Mouse (Mus musculus): Measurements from ENCODE around the gene Tcp11. TPM values are rescaled to one million over a fixed set of nuclear protein-coding genes. Genes with fewer than 3 reads are reported as not detected.
A peak's percentile ranks its signal among the peaks of the same experiment; 100 is the strongest.

Tcp11 gene
- polyA plus RNA-seq, 1 experiment from 2014 or later = 2.0 TPM

DNA sequence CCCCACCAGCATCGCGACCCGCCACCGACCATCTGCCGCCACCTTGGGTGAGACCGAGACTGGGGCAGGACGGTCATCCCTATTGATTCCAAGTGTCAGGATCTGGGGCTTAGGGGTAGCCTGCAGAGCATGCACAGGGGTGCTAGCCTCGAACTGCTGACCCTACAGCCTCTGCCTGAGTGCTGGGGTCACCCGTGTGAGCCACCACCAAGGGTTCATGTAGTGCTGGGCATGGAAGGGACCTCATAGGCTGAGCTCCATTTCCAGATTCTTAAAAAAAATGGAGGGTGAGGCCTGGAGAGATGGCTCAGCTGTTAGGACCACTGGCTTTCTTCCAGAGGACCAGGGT is 352 bp upstream of the Tcp11 start:
- peaks cover 8% of the 10 kb centered on the region for H3K4me1 ChIP-seq (ENCODE audit: control insufficient read depth, insufficient read depth, low read length)
- no peaks in the 10 kb centered on the region for H3K9me3 ChIP-seq (replicated peaks; ENCODE audit: control insufficient read depth, low read length, poor library complexity, severe bottlenecking)
- peak overlapping the region; percentile 53 for H3K4me3 ChIP-seq (ENCODE audit: low read depth, low read length)
- WGBS = 12% methylated on average over 9 of the region's 9 CpGs
- H3K4me2 ChIP-seq (ENCODE audit: low read length) = peak overlapping the region; percentile 97
- no peak overlapping the region for H3K27ac ChIP-seq (ENCODE audit: low read length)
- H3K36me3 ChIP-seq (ENCODE audit: control insufficient read depth, insufficient read depth, low read length) = no peaks in the 10 kb centered on the region
- no peak overlapping the region for H3K9ac ChIP-seq (ENCODE audit: low read depth, low read length)
- no peak for ATAC-seq
- no peaks in the 10 kb centered on the region for H3K27me3 ChIP-seq (ENCODE audit: control insufficient read depth, insufficient read depth, low read depth, low read length)

GRCm38 (mm10) chr17:28079618-28080017 is 821 bp downstream of the Tcp11 start:
- H3K9me3 ChIP-seq (replicated peaks; ENCODE audit: control insufficient read depth, low read length, poor library complexity, severe bottlenecking) = no peaks in the 10 kb centered on the region
- no peaks in the 10 kb centered on the region for H3K36me3 ChIP-seq (ENCODE audit: control insufficient read depth, insufficient read depth, low read length)
- peaks cover 8% of the 10 kb centered on the region for H3K4me1 ChIP-seq (ENCODE audit: control insufficient read depth, insufficient read depth, low read length)
- H3K27me3 ChIP-seq (ENCODE audit: control insufficient read depth, insufficient read depth, low read depth, low read length) = no peaks in the 10 kb centered on the region
- no peak overlapping the region for H3K27ac ChIP-seq (ENCODE audit: low read length)
- ATAC-seq = peak; percentile 57
- H3K9ac ChIP-seq (ENCODE audit: low read depth, low read length) = peak overlapping the region; percentile 64
- WGBS = under 1% methylated on average over 24 of the region's 25 CpGs
- peak overlapping the region; percentile 97 for H3K4me2 ChIP-seq (ENCODE audit: low read length)
- H3K4me3 ChIP-seq (ENCODE audit: low read depth, low read length) = peak overlapping the region; percentile 53

GRCm38 (mm10) chr17:28078028-28078427 is 2.4 kb downstream of the Tcp11 start:
- Histone ChIP-seq H3K9ac (ENCODE audit: low read depth, low read length) (no peak overlapping the region), H3K27me3 (ENCODE audit: control insufficient read depth, insufficient read depth, low read depth, low read length) (no peaks in the 10 kb centered on the region), H3K4me3 (ENCODE audit: low read depth, low read length) (no peak overlapping the region), H3K4me1 (ENCODE audit: control insufficient read depth, insufficient read depth, low read length) (peaks cover 8% of the 10 kb centered on the region), H3K4me2 (ENCODE audit: low read length) (no peak overlapping the region), H3K9me3 (replicated peaks; ENCODE audit: control insufficient read depth, low read length, poor library complexity, severe bottlenecking) (no peaks in the 10 kb centered on the region), H3K27ac (ENCODE audit: low read length) (no peak overlapping the region), H3K36me3 (ENCODE audit: control insufficient read depth, insufficient read depth, low read length) (no peaks in the 10 kb centered on the region)
- WGBS = 86% methylated on average over 9 of the region's 9 CpGs
- no peak for ATAC-seq

- Histone ChIP-seq H3K9ac (ENCODE audit: low read depth, low read length) (no peak overlapping the region), H3K27me3 (ENCODE audit: control insufficient read depth, insufficient read depth, low read depth, low read length) (no peaks in the 10 kb centered on the region), H3K4me1 (ENCODE audit: control insufficient read depth, insufficient read depth, low read length) (0 out of 2 replicates have a peak, but pooled peaks cover 2% of the 10 kb centered on the region), H3K4me2 (ENCODE audit: low read length) (no peak overlapping the region), H3K27ac (ENCODE audit: low read length) (no peak overlapping the region), H3K9me3 (replicated peaks; ENCODE audit: control insufficient read depth, low read length, poor library complexity, severe bottlenecking) (no peaks in the 10 kb centered on the region), H3K4me3 (ENCODE audit: low read depth, low read length) (no peak overlapping the region), H3K36me3 (ENCODE audit: control insufficient read depth, insufficient read depth, low read length) (no peaks in the 10 kb centered on the region)
- ATAC-seq = no peak
- WGBS = 64% methylated on average over 7 of the region's 7 CpGs
These were observed 6.0 kb downstream of the Tcp11 start for GRCm38 (mm10) chr17:28074486-28074885.

- Histone ChIP-seq H3K9ac (ENCODE audit: low read depth, low read length) (no peak overlapping the region), H3K4me3 (ENCODE audit: low read depth, low read length) (no peak overlapping the region), H3K9me3 (replicated peaks; ENCODE audit: control insufficient read depth, low read length, poor library complexity, severe bottlenecking) (no peaks in the 10 kb centered on the region), H3K4me1 (ENCODE audit: control insufficient read depth, insufficient read depth, low read length) (no peaks in the 10 kb centered on the region), H3K4me2 (ENCODE audit: low read length) (no peak overlapping the region), H3K27ac (ENCODE audit: low read length) (no peak overlapping the region), H3K27me3 (ENCODE audit: control insufficient read depth, insufficient read depth, low read depth, low read length) (no peaks in the 10 kb centered on the region), H3K36me3 (ENCODE audit: control insufficient read depth, insufficient read depth, low read length) (no peaks in the 10 kb centered on the region)
- WGBS = 79% methylated on average over 2 of the region's 2 CpGs
- no peak for ATAC-seq
These were observed 7.7 kb downstream of the Tcp11 start for GRCm38 (mm10) chr17:28072730-28073129.

GRCm38 (mm10) chr17:28070256-28070655 is 10.2 kb downstream of the Tcp11 start:
- Histone ChIP-seq H3K4me2 (ENCODE audit: low read length) (no peak overlapping the region), H3K27ac (ENCODE audit: low read length) (no peak overlapping the region), H3K27me3 (ENCODE audit: control insufficient read depth, insufficient read depth, low read depth, low read length) (no peaks in the 10 kb centered on the region), H3K4me3 (ENCODE audit: low read depth, low read length) (no peak overlapping the region), H3K36me3 (ENCODE audit: control insufficient read depth, insufficient read depth, low read length) (no peaks in the 10 kb centered on the region), H3K4me1 (ENCODE audit: control insufficient read depth, insufficient read depth, low read length) (no peaks in the 10 kb centered on the region), H3K9me3 (replicated peaks; ENCODE audit: control insufficient read depth, low read length, poor library complexity, severe bottlenecking) (no peaks in the 10 kb centered on the region), H3K9ac (ENCODE audit: low read depth, low read length) (no peak overlapping the region)
- WGBS = 79% methylated on average over 13 of the region's 13 CpGs
- no peak for ATAC-seq

DNA sequence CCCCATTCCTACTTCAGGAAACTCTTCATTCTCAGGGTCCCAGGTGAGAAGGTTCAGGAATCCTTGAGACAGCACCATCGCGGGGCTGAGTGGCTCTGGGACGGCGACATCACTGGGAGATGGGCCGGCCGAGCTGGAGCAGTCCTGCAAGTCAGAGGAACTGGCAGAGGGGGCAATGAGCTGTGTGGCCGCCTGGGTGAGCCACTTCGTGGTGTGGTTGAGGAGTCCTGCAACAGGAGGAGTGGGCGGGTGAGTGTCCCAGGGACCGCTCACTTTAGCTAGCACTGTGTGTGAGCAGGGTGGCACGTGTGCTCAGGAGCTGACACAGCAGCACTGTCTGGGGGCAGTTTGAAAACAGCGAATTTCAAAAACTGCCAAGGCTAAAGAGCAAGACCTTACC is 11.0 kb downstream of the Tcp11 start:
- 38% methylated on average over 12 of the region's 12 CpGs for WGBS
- Histone ChIP-seq H3K4me1 (ENCODE audit: control insufficient read depth, insufficient read depth, low read length) (no peaks in the 10 kb centered on the region), H3K27me3 (ENCODE audit: control insufficient read depth, insufficient read depth, low read depth, low read length) (no peaks in the 10 kb centered on the region), H3K4me3 (ENCODE audit: low read depth, low read length) (no peak overlapping the region), H3K27ac (ENCODE audit: low read length) (no peak overlapping the region), H3K9me3 (replicated peaks; ENCODE audit: control insufficient read depth, low read length, poor library complexity, severe bottlenecking) (no peaks in the 10 kb centered on the region), H3K36me3 (ENCODE audit: control insufficient read depth, insufficient read depth, low read length) (no peaks in the 10 kb centered on the region), H3K9ac (ENCODE audit: low read depth, low read length) (no peak overlapping the region), H3K4me2 (ENCODE audit: low read length) (no peak overlapping the region)
- ATAC-seq = no peak

GRCm38 (mm10) chr17:28067303-28067702 is 13.1 kb downstream of the Tcp11 start:
- Histone ChIP-seq H3K27me3 (ENCODE audit: control insufficient read depth, insufficient read depth, low read depth, low read length) (no peaks in the 10 kb centered on the region), H3K4me1 (ENCODE audit: control insufficient read depth, insufficient read depth, low read length) (no peaks in the 10 kb centered on the region), H3K9ac (ENCODE audit: low read depth, low read length) (no peak overlapping the region), H3K27ac (ENCODE audit: low read length) (no peak overlapping the region), H3K9me3 (replicated peaks; ENCODE audit: control insufficient read depth, low read length, poor library complexity, severe bottlenecking) (no peaks in the 10 kb centered on the region), H3K4me2 (ENCODE audit: low read length) (no peak overlapping the region), H3K4me3 (ENCODE audit: low read depth, low read length) (no peak overlapping the region), H3K36me3 (ENCODE audit: control insufficient read depth, insufficient read depth, low read length) (no peaks in the 10 kb centered on the region)
- WGBS = 90% methylated on average over 4 of the region's 4 CpGs
- ATAC-seq = no peak

DNA sequence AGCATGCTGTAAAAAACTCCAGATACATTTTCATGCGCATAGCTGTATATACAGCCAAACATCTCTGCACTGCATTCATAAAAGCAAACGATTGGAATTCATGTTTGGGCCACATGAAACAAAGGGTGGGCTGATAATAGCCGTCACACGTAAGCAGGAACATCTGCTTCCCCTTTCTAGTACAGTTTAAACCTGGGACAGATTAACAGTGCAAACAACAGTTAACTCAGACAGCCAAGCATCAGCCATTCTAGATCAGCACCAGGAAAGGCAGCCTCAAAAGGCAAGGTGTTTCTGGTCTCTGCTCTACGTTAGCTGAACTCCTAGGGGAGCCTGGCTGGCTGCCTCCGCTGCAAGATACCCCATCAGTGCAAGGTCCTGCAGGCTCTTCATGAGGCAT is 17.3 kb downstream of the Tcp11 start:
- Histone ChIP-seq H3K4me2 (ENCODE audit: low read length) (no peak overlapping the region), H3K9ac (ENCODE audit: low read depth, low read length) (no peak overlapping the region), H3K36me3 (ENCODE audit: control insufficient read depth, insufficient read depth, low read length) (peaks cover 21% of the 10 kb centered on the region), H3K4me1 (ENCODE audit: control insufficient read depth, insufficient read depth, low read length) (no peaks in the 10 kb centered on the region), H3K27me3 (ENCODE audit: control insufficient read depth, insufficient read depth, low read depth, low read length) (no peaks in the 10 kb centered on the region), H3K4me3 (ENCODE audit: low read depth, low read length) (no peak overlapping the region), H3K27ac (ENCODE audit: low read length) (no peak overlapping the region), H3K9me3 (replicated peaks; ENCODE audit: control insufficient read depth, low read length, poor library complexity, severe bottlenecking) (no peaks in the 10 kb centered on the region)
- 84% methylated on average over 6 of the region's 6 CpGs for WGBS
- no peak for ATAC-seq

- no peak overlapping the region for H3K27ac ChIP-seq (ENCODE audit: low read length)
- WGBS = 77% methylated on average over 7 of the region's 7 CpGs
- no peak overlapping the region for H3K9ac ChIP-seq (ENCODE audit: low read depth, low read length)
- no peaks in the 10 kb centered on the region for H3K9me3 ChIP-seq (replicated peaks; ENCODE audit: control insufficient read depth, low read length, poor library complexity, severe bottlenecking)
- peaks cover 24% of the 10 kb centered on the region for H3K36me3 ChIP-seq (ENCODE audit: control insufficient read depth, insufficient read depth, low read length)
- H3K4me2 ChIP-seq (ENCODE audit: low read length) = no peak overlapping the region
- no peak for ATAC-seq
- H3K4me3 ChIP-seq (ENCODE audit: low read depth, low read length) = no peak overlapping the region
- no peaks in the 10 kb centered on the region for H3K4me1 ChIP-seq (ENCODE audit: control insufficient read depth, insufficient read depth, low read length)
- no peaks in the 10 kb centered on the region for H3K27me3 ChIP-seq (ENCODE audit: control insufficient read depth, insufficient read depth, low read depth, low read length)
These were observed 17.7 kb downstream of the Tcp11 start for GRCm38 (mm10) chr17:28062710-28063109.
